Mouse (Mus musculus) lung, adult 2 months (tissue): ENCODE results near the gene Mbd6.

Experiments used
- CTCF ChIP-seq: fragments of 200-500 bp; IDR thresholded peaks from 2 replicates; pipeline ENCODE4 v1.5.1; 2011; ENCODE audit warnings: mild to moderate bottlenecking, low read length, control low read depth; ENCODE audit not compliant: insufficient read depth
- POLR2A ChIP-seq: fragments of 200-500 bp; IDR thresholded peaks from 2 replicates; pipeline ENCODE4 v1.6.1; 2011; ENCODE audit warnings: low read depth, mild to moderate bottlenecking, control low read depth, low read length, borderline replicate concordance; ENCODE audit errors: extremely low read depth

- no peak for TF ChIP-seq POLR2A
- TF ChIP-seq CTCF = no peak
Measured at GRCm38 (mm10) chr10:127261706-127262547, 26.9 kb downstream of the Mbd6 start.
